Mouse (Mus musculus): ENCODE data around the gene Asb17.
"Not testable (repeated sequence)": the region's sequence is repeated elsewhere in the genome, so short reads cannot be mapped to it uniquely, and the experiment has no call there.

Asb17 gene

GRCm38 (mm10) chr3:153844030-153844429 lies at the start of gene Asb17:
Asb17 (plus strand) TSS chr3:153844209.
- no peak for DNase-seq (ENCODE audit: low spot score)

DNA sequence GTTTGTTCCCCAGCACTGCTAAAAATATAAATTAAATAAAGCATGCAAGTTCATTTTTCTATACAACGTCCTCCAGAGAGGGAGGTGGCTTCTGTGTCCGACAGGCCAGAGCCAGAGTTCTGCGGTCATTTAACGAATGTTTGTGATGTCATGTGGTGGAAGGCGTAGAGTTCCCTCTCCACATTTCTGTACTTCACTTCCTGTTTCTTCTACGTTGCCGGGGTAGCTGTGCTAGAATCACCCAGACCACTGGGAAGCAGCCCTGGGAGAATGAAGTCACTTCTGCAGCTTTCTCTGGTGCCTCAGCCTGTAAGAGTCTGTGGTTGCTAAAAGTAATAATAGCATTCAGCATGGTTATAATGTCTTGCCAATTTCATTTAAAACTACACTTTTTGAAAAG lies 46.4 kb upstream of the Asb17 start:
- no peak for DNase-seq (ENCODE audit: low spot score)

DNA sequence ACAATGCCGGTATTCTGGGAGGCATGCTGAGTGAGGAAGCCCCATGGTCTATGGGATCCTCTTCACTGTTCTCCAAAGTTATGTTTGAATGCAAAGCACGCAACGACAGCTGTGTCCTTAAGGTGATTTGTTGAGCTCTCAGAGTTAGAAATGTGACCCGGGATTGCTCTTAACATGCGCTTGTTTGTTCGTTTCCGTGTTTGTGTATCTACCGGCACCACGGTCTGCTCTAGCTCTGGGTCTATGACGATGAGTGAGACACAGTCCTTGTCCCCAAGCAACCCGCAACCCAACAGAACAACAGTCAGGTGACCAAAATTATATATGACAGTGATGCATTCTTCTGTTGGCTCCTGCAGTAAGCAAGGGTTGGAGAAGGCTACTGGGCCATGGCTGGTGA lies 44.4 kb upstream of the Asb17 start:
- no peak for DNase-seq (ENCODE audit: low spot score)

- no peak for DNase-seq (ENCODE audit: low spot score)
Measured at GRCm38 (mm10) chr3:153800690-153801089, 43.3 kb upstream of the Asb17 start.

DNA sequence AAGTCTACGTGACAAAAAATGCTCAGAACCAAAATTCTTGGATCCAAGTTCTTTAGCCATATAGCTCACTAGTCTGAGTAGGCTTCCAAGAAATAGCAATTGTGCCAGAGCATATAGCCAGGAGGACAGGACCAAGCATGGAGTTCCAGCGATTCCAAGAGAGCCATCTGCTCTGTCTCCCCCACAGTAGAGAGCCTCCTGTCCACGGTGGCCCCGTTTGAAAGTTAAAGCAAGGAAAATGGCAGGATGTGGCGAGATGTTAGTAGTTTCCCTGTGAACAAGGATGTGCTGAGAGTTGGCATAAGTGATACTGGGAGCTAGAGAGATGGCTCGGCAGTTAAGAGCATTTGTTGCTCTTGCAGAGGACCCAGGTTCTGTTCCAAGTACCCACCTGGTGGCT lies 42.5 kb upstream of the Asb17 start:
- DNase-seq (ENCODE audit: low spot score): no peak

GRCm38 (mm10) chr3:153802640-153803039 lies 41.4 kb upstream of the Asb17 start:
- peak; percentile 68 for DNase-seq (ENCODE audit: low spot score)

GRCm38 (mm10) chr3:153804032-153804431 lies 40.0 kb upstream of the Asb17 start:
- DNase-seq (ENCODE audit: low spot score): no peak

DNA sequence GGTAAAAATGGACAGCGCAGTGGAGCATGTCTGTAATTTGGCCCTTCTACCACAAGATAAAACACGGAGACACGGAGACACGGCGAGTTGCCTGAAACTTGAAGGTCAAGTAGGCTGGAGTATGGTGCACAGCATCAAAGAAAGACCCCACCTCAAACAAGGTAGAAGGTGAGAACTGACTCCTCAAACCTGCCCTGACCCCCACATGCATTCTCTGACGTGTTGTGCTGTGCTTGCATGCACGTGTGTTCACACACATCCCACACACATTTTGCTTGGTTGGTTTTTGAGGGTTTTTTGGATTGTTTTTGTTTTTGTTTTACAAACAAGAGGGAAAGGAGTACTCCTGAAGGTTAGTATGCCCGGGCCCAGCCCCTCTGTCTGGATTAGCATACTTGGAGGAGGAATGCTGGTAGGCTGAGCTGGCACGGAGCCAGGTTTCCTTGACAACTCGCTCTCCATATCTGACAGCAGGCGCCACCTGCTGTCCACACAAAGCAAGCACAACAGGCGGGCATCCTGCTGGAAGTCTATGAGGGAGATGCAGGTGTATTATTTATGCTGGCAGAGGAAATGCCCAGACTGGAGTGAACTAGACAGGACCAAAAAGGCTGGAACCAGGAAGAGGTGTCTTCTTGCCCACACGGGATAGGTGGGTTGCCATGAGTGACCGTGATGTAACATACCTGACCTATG lies 37.8 kb upstream of the Asb17 start:
- DNase-seq (ENCODE audit: low spot score): peak; percentile 92

DNA sequence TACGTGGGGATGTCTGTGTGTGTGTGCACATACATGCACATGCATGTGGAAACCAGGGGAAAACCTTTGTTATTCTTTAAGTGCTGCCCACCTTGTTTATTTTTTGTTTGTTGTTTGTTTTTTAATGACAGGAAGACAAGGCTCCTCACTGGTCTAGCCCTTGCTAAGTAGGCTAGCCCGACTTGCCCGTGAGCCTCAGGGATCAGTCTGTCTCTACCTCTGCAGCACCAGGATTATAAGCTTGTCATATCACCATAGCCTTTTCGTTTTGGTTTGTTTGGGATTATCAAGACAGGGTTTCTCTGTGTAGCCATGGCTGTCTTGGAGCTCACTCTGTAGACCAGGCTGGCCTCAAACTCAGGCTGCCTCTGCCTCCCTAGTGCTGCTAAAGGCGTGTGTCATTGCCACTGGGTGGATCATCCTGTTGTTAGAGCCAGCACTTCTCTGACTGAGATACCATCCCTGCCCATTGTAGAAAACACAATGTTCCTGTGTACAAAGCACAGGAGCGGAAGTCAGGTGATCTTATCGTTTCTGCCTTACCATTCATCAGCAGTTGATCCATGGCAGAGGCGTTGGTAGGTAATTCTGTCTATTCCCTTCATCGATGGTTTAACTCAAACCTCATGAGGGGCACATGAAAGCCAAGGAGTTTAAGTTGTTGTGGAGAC lies 37.1 kb upstream of the Asb17 start:
- no peak for DNase-seq (ENCODE audit: low spot score)

DNA sequence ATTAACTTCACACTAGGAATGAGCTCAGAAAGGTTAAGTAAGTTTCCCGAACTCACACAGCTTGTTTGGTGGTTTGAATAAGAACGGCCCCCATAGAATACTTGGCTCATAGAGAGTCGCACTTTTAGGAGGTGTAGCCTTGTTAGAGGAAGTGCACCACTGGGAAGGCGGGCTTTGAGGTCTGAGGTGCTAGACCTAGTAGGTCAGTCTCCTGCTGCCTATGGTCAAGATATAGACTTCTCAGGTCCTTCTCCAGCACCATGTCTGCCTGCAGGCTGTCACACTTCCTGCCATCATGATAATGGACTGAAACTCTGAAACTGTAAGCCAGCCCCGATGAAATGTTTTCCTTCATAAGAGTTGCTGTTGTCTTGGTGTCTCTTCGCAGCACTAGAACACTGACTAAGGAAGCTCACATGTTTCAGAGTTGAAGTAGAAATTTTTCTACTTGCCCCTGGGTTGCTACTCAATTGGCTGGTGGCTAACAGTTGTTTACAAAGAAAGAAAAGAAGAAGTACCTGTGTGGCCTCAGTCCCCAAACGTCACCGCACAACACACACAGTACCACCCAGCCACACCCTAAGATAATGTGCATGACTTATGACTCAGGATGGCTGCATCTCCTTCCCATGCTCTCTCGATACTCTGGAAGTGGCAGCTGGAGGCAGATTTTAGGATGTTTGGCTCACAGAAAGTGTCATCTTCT lies 36.4 kb upstream of the Asb17 start:
- peak; percentile 56 for DNase-seq (ENCODE audit: low spot score)

DNA sequence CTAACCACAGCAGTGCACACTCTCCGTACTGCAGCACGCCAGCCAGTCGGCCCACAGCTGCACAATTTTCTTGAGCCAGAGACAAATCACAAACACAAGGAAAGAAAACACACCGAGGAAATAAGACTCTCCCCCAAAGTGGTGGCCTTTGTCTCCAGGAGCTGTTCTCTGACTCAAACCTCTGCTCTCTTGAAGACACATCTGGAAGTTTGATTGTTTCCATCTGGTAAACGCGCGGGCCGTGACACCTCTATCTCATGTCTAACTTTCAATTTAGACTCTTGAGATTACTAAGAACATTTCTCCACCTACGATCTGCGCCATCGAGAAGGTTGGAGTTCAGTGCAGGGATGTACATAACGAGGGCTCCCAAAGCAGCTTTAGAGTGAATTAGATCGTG lies 35.6 kb upstream of the Asb17 start:
- no peak for DNase-seq (ENCODE audit: low spot score)

GRCm38 (mm10) chr3:153814026-153814425 lies 30.0 kb upstream of the Asb17 start:
- no peak for DNase-seq (ENCODE audit: low spot score)

- no peak for DNase-seq (ENCODE audit: low spot score)
Measured at GRCm38 (mm10) chr3:153817376-153817890, 26.6 kb upstream of the Asb17 start.

- DNase-seq (ENCODE audit: low spot score): no peak
Measured at GRCm38 (mm10) chr3:153818723-153819122, 25.3 kb upstream of the Asb17 start.

DNA sequence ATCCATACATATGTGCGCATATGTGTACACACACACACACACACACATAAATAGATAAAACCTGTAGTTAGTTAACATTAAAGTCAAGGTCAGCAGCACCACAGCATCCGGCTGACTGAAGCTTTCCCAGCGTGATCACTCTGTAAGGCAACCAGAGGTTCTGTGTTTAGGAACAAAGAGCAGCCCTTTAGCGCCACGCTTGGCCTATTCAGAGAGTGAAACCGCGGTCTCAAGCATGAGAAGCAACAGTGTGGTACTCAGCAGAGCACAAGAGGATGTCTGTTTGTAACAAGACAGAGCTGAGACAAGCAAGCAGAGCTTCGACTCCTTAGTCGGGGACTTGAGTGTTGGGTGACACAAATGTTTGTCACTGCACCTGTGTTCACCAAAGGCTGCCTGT lies 24.6 kb upstream of the Asb17 start:
- no peak for DNase-seq (ENCODE audit: low spot score)

- no peak for DNase-seq (ENCODE audit: low spot score)
Measured at GRCm38 (mm10) chr3:153823671-153824515, 20.1 kb upstream of the Asb17 start.

DNA sequence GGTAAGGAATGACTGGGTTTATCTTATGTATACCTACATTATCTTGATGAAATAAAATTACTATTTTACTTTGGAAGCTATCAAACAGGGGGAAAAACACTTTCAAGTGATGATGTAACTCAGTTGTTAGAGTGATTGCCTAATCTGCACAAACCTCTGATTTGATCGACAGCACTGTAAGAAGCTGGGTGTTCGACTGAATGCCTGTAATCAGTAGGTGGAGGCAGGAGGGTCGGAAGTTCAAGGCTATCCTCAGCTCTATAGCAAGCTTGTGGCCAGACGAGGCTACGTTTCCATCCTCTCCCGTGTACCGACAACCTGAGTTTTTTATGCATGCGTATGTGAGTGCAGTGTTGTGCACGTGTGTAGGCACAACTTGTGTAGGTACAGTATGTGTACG lies 18.8 kb upstream of the Asb17 start:
- DNase-seq (ENCODE audit: low spot score): no peak

DNA sequence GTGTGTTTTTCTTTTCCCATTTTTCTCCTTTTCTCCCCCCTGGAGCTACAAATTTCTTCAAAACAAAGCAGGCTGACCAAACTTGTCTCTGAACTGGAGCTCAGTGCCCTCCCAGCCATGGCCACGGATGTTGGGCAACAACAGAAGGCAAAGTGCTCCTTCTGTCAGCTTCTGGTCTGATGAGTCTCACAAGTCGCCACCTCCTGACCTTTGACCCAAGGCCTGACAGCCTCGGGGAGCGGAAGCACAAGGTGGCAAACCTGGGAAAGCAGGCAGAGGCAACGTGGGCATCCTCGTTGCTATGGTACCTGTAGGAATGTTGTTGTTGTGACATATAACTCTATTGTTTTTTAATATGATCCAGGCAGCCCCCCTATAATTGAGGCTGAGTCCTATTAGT lies 17.4 kb upstream of the Asb17 start:
- no peak for DNase-seq (ENCODE audit: low spot score)

DNA sequence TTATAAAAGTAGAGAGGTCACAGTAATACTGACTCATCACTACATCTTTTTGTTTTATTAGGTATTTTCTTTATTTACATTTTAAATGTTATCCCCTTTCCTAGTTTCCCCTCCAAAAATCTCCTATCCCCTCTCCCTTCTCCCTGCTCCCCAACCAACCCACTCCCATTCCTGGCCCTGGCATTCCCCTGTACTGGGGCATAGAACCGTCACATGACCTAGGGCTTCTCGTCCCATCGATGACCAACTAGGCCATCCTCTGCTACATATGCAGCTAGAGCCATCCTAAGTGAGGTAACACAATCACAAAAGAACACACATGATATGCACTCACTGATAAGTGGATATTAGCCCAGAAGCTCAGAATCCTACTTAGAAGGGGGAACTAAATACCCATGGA lies 14.2 kb upstream of the Asb17 start:
- DNase-seq (ENCODE audit: low spot score): not testable (repeated sequence)

DNA sequence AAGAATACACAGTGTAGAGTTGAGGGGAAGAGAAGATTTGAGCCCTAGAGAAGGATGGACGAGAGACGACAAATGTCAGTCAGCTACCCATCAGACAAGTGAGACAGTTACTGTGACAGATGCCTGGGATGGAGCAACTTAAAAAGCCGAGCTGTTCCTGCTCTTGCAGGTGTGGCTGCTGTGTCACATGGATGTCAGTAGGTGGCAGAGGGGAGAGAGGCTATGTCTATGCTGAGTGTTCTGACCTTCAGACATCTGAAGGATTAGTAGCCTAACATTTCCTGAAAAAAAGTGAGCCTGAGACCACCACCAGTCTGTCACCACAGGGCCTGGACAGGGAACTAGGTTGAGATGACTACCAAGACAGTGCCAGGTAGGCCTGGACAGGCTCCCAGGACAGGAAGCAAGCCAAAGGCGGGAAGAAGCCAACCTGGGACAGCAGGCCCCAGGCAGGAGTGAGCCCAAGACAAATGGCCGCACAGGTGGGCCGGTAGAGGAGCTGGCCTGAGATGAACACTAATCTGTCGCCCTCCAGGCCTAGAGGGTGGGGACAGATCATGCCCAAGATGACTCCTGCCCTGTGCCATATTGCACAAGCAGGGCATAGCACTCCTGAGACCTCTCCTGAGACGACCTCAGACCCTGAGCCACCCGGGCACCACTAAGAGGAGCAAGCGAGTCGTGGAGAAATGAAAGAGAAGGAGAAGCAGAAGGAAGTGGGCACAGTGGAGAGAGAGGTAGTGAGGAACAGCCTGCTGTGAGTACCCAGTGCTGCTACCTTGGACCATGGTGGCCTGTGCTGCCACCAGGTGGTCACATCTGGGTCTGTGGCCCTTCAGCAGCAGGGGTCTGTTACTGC lies 12.8 kb upstream of the Asb17 start:
- DNase-seq (ENCODE audit: low spot score): no peak
